Mouse (Mus musculus): ENCODE data around the gene Arl14ep. TPM values are rescaled to one million over a fixed set of nuclear protein-coding genes. Genes with fewer than 3 reads are reported as not detected.

Arl14ep gene
- polyA plus RNA-seq, 1 experiment from 2014 or later: 26.5 TPM

GRCm38 (mm10) chr2:106959380-106959779 lies 14.8 kb downstream of the Arl14ep start:
- WGBS: 84% methylated on average over 5 of the region's 5 CpGs
- Histone ChIP-seq H3K4me3 (ENCODE audit: low read length) (no peak overlapping the region), H3K9me3 (ENCODE audit: control insufficient read depth, low read length) (no peaks in the 10 kb centered on the region), H3K4me2 (ENCODE audit: low read depth, low read length) (no peak overlapping the region), H3K27ac (ENCODE audit: low read length) (no peak overlapping the region), H3K9ac (ENCODE audit: low read depth, low read length) (no peak overlapping the region), H3K4me1 (ENCODE audit: control insufficient read depth, insufficient read depth, low read length) (no peaks in the 10 kb centered on the region), H3K27me3 (replicated peaks; ENCODE audit: control insufficient read depth, insufficient read depth, low read length) (no peaks in the 10 kb centered on the region), H3K36me3 (ENCODE audit: control insufficient read depth, insufficient read depth, low read length) (0 out of 2 replicates have a peak, but pooled peaks cover 3% of the 10 kb centered on the region)
- ATAC-seq: no peak

GRCm38 (mm10) chr2:106958916-106959315 lies 15.3 kb downstream of the Arl14ep start:
- H3K9me3 ChIP-seq (ENCODE audit: control insufficient read depth, low read length): no peaks in the 10 kb centered on the region
- H3K36me3 ChIP-seq (ENCODE audit: control insufficient read depth, insufficient read depth, low read length): 0 out of 2 replicates have a peak, but pooled peaks cover 3% of the 10 kb centered on the region
- H3K4me3 ChIP-seq (ENCODE audit: low read length): no peak overlapping the region
- no peak overlapping the region for H3K4me2 ChIP-seq (ENCODE audit: low read depth, low read length)
- no peaks in the 10 kb centered on the region for H3K27me3 ChIP-seq (replicated peaks; ENCODE audit: control insufficient read depth, insufficient read depth, low read length)
- no peaks in the 10 kb centered on the region for H3K4me1 ChIP-seq (ENCODE audit: control insufficient read depth, insufficient read depth, low read length)
- no peak overlapping the region for H3K9ac ChIP-seq (ENCODE audit: low read depth, low read length)
- no peak for ATAC-seq
- no peak overlapping the region for H3K27ac ChIP-seq (ENCODE audit: low read length)
- WGBS: 80% methylated on average over 6 of the region's 6 CpGs

GRCm38 (mm10) chr2:106956146-106956545 lies 18.1 kb downstream of the Arl14ep start:
- no peaks in the 10 kb centered on the region for H3K36me3 ChIP-seq (ENCODE audit: control insufficient read depth, insufficient read depth, low read length)
- H3K4me2 ChIP-seq (ENCODE audit: low read depth, low read length): no peak overlapping the region; the same call in 1 of the 2 replicates
- no peaks in the 10 kb centered on the region for H3K27me3 ChIP-seq (replicated peaks; ENCODE audit: control insufficient read depth, insufficient read depth, low read length)
- H3K9ac ChIP-seq (ENCODE audit: low read depth, low read length): no peak overlapping the region
- ATAC-seq: no peak
- H3K27ac ChIP-seq (ENCODE audit: low read length): no peak overlapping the region
- H3K4me1 ChIP-seq (ENCODE audit: control insufficient read depth, insufficient read depth, low read length): no peaks in the 10 kb centered on the region
- no peak overlapping the region for H3K4me3 ChIP-seq (ENCODE audit: low read length)
- no peaks in the 10 kb centered on the region for H3K9me3 ChIP-seq (ENCODE audit: control insufficient read depth, low read length)
- WGBS: 64% methylated on average over 6 of the region's 6 CpGs

- Histone ChIP-seq H3K27ac (ENCODE audit: low read length) (no peak overlapping the region), H3K4me2 (ENCODE audit: low read depth, low read length) (no peak overlapping the region; the same call in 1 of the 2 replicates), H3K4me1 (ENCODE audit: control insufficient read depth, insufficient read depth, low read length) (no peaks in the 10 kb centered on the region), H3K9ac (ENCODE audit: low read depth, low read length) (no peak overlapping the region), H3K36me3 (ENCODE audit: control insufficient read depth, insufficient read depth, low read length) (no peaks in the 10 kb centered on the region), H3K9me3 (ENCODE audit: control insufficient read depth, low read length) (no peaks in the 10 kb centered on the region), H3K27me3 (replicated peaks; ENCODE audit: control insufficient read depth, insufficient read depth, low read length) (no peaks in the 10 kb centered on the region), H3K4me3 (ENCODE audit: low read length) (no peak overlapping the region)
- WGBS: 11% methylated on average over 10 of the region's 10 CpGs
- ATAC-seq: no peak
These were observed 18.6 kb downstream of the Arl14ep start for GRCm38 (mm10) chr2:106955621-106956020.

- Histone ChIP-seq H3K4me2 (ENCODE audit: low read depth, low read length) (no peak overlapping the region), H3K36me3 (ENCODE audit: control insufficient read depth, insufficient read depth, low read length) (no peaks in the 10 kb centered on the region), H3K9ac (ENCODE audit: low read depth, low read length) (no peak overlapping the region), H3K9me3 (ENCODE audit: control insufficient read depth, low read length) (no peaks in the 10 kb centered on the region), H3K4me1 (ENCODE audit: control insufficient read depth, insufficient read depth, low read length) (no peaks in the 10 kb centered on the region), H3K4me3 (ENCODE audit: low read length) (no peak overlapping the region), H3K27ac (ENCODE audit: low read length) (no peak overlapping the region), H3K27me3 (replicated peaks; ENCODE audit: control insufficient read depth, insufficient read depth, low read length) (no peaks in the 10 kb centered on the region)
- 72% methylated on average over 6 of the region's 6 CpGs for WGBS
- no peak for ATAC-seq
These were observed 19.2 kb downstream of the Arl14ep start for GRCm38 (mm10) chr2:106954975-106955374.

GRCm38 (mm10) chr2:106942451-106942850 lies 31.8 kb downstream of the Arl14ep start:
- H3K9me3 ChIP-seq (ENCODE audit: control insufficient read depth, low read length): no peaks in the 10 kb centered on the region
- no peak overlapping the region for H3K4me3 ChIP-seq (ENCODE audit: low read length)
- no peaks in the 10 kb centered on the region for H3K27me3 ChIP-seq (replicated peaks; ENCODE audit: control insufficient read depth, insufficient read depth, low read length)
- no peaks in the 10 kb centered on the region for H3K4me1 ChIP-seq (ENCODE audit: control insufficient read depth, insufficient read depth, low read length)
- ATAC-seq: no peak
- H3K36me3 ChIP-seq (ENCODE audit: control insufficient read depth, insufficient read depth, low read length): no peaks in the 10 kb centered on the region
- WGBS: 71% methylated on average over 1 of the region's 1 CpGs
- H3K4me2 ChIP-seq (ENCODE audit: low read depth, low read length): no peak overlapping the region
- H3K9ac ChIP-seq (ENCODE audit: low read depth, low read length): no peak overlapping the region
- no peak overlapping the region for H3K27ac ChIP-seq (ENCODE audit: low read length)

- WGBS: 85% methylated on average over 2 of the region's 2 CpGs
- ATAC-seq: no peak
- Histone ChIP-seq H3K4me2 (ENCODE audit: low read depth, low read length) (no peak overlapping the region), H3K27ac (ENCODE audit: low read length) (no peak overlapping the region), H3K4me3 (ENCODE audit: low read length) (no peak overlapping the region), H3K27me3 (replicated peaks; ENCODE audit: control insufficient read depth, insufficient read depth, low read length) (no peaks in the 10 kb centered on the region), H3K4me1 (ENCODE audit: control insufficient read depth, insufficient read depth, low read length) (no peaks in the 10 kb centered on the region), H3K36me3 (ENCODE audit: control insufficient read depth, insufficient read depth, low read length) (no peaks in the 10 kb centered on the region), H3K9ac (ENCODE audit: low read depth, low read length) (no peak overlapping the region), H3K9me3 (ENCODE audit: control insufficient read depth, low read length) (no peaks in the 10 kb centered on the region)
These were observed 38.5 kb downstream of the Arl14ep start for GRCm38 (mm10) chr2:106935681-106936080.

GRCm38 (mm10) chr2:106929906-106930305 lies 44.3 kb downstream of the Arl14ep start:
- no peak for ATAC-seq
- WGBS: 79% methylated on average over 3 of the region's 3 CpGs
- Histone ChIP-seq H3K27ac (ENCODE audit: low read length) (no peak overlapping the region), H3K4me2 (ENCODE audit: low read depth, low read length) (no peak overlapping the region), H3K4me3 (ENCODE audit: low read length) (no peak overlapping the region), H3K36me3 (ENCODE audit: control insufficient read depth, insufficient read depth, low read length) (no peaks in the 10 kb centered on the region), H3K9ac (ENCODE audit: low read depth, low read length) (no peak overlapping the region), H3K9me3 (ENCODE audit: control insufficient read depth, low read length) (no peaks in the 10 kb centered on the region), H3K27me3 (replicated peaks; ENCODE audit: control insufficient read depth, insufficient read depth, low read length) (no peaks in the 10 kb centered on the region), H3K4me1 (ENCODE audit: control insufficient read depth, insufficient read depth, low read length) (no peaks in the 10 kb centered on the region)

Data from intestine, embryonic 16.5 days (tissue).